Mouse (Mus musculus) adrenal gland, adult 18-20 months (tissue): ENCODE data around the gene Ube2m. TPM values are rescaled to one million over a fixed set of nuclear protein-coding genes. Genes with fewer than 3 reads are reported as not detected.

Experiments used
- DNase-seq, 2 experiments: peaks; one replicate each; pipeline ENCODE4 v3.0.0; 2021 to 2022; ENCODE audit warnings: low spot score in 2 of 2
- total RNA-seq, 2 experiments: library from RNA; stranded (reverse); gene quantifications; 1 replicate in 1 of 2; 2 replicates in 1 of 2; pipeline ENCODE4 v1.2.3; 2021

Gene Ube2m
- total RNA-seq, 2 experiments from 2014 or later: 162 to 182 TPM

DNA sequence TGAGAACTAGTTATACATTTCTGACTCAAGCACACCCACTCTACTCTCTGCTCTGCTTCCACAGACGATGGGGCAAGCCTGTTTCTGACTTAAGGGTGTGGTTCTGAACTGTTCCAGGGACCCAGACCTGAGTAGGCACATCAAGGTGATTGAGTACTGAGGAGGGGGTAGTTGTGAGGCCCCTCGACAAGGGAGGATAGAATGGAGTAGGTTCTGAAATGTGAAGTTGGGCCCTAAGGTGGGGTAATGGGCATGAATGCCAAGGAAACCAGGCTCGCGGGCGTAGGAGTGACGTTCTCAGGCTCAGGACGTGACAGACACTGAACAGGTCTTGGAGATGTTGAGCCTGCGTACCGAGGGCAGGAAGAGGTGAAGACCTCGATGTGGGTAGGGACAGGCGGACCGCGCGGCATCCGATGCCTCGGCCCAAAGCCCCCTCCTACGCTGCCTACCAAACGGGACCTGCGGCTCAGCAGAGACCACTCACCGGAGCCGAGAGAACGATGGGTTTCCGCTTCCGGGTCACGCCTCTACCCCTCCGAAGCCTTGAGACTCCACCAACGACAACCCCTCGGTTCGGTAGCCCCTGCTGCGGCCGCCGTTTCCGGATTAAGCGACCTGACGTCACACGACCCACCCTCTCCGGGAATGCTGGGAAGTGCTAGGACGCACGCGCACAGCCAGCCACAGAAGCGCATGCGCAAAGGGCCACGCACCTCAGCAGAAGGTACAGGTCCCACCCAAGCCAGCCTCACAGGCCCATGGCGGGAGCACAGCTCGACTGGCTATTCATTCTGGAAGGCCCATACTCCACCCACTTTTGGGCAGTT, 3.7 kb downstream of the Ube2m start, which contains the start of gene Chmp2a:
Gene Chmp2a (minus strand): TSS at position 660 of the 830 bp plus-strand sequence.
- peak; percentile 96 to 97 for DNase-seq

GRCm38 (mm10) chr7:13033451-13034147, 4.5 kb downstream of the Ube2m start:
- no peak for DNase-seq

- DNase-seq: no peak
Measured at GRCm38 (mm10) chr7:13032541-13032940, 5.5 kb downstream of the Ube2m start.

GRCm38 (mm10) chr7:13031983-13032382, 6.1 kb downstream of the Ube2m start:
- DNase-seq: no peak

GRCm38 (mm10) chr7:13031069-13031468, 7.0 kb downstream of the Ube2m start:
- no peak for DNase-seq

- no peak for DNase-seq
Measured at GRCm38 (mm10) chr7:13028986-13029385, 9.1 kb downstream of the Ube2m start.

- DNase-seq: no peak
Measured at GRCm38 (mm10) chr7:13025511-13026112, 12.5 kb downstream of the Ube2m start.

- DNase-seq: peak; percentile 72 to 74
Measured at GRCm38 (mm10) chr7:13024805-13025204, 13.3 kb downstream of the Ube2m start.

GRCm38 (mm10) chr7:13023928-13024731, 13.9 kb downstream of the Ube2m start:
- peak; percentile 96 to 98 for DNase-seq

DNA sequence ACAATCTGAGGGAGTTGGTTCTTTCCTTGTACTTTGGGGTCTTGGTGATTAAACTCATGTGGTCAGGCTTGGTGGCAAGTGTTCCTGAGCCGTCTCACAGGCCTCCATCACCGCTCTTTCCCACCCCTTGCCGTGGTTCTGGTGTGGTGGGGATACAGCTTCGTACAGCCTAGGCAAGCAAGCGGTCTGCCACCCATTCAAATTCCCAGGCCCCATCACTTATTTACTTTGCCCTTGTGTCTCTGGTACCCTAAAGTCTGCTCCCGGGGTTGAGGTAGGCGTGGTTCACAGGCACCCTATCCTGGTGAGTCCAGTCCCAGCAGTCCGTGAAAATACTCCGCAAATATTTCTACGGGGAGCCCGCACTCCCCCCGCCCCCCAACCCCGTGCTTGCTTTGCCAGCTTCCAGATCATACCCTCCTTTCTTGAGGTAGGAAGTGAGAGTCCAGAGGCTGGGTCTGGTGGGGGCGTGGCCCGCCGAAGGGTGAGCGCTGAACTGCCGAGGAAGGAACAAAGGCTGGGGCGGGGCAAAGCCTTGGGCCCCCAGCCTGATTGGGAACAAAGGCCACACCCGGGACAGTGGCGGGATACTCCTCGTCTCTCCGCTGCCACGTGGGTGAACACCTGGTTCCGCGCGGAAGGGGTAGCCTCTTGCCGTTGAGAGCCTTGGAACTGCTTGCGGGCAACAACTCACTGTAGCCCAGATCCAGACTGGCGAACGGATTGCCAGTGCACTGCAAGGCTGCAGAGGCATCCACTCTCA, 15.1 kb downstream of the Ube2m start:
- DNase-seq: peak in 1 of 2 experiments; percentile 65

DNA sequence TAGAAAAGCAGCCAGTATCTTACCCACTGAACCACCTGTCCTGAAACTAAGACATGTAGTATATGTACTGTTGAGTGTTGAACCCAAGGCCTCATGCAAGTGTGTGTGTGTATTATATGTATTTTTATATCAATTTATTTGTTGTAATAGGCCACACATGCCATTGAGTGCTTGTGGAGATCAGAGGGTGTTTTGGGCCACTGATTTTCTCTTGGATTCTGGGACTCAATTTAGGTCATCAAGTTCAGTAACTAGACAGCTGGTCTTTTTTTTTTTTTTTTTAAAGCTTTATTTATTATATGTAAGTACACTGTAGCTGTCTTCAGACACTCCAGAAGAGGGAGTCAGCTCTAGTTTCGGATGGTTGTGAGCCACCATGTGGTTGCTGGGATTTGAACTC, 22.9 kb downstream of the Ube2m start:
- DNase-seq: no peak

GRCm38 (mm10) chr7:13014275-13014839, 23.7 kb downstream of the Ube2m start:
- DNase-seq: no peak

DNA sequence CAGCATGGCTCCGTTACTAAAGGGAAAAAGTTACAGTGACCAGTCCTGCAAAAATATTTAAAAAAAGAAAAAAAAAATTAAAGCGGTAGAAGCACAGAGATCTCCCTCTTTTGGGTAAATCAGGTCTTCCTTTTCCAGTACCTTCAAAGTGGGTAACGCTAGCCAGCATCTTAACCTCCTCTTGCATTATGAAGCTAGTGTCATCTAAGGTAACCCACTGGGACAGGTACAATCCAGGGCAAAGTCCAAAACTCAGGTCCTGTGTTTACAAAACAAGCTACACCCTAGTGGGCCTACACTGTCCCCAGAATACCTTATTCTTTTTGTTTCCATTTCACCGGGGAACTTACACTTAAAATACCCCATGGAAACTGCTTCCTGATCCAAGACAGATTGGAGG, 24.4 kb downstream of the Ube2m start:
- DNase-seq: no peak

GRCm38 (mm10) chr7:13010005-13010908, 27.8 kb downstream of the Ube2m start, which contains the start of gene Zbtb45:
Gene Zbtb45 (minus strand): TSS chr7:13010034.
- DNase-seq: no peak

DNA sequence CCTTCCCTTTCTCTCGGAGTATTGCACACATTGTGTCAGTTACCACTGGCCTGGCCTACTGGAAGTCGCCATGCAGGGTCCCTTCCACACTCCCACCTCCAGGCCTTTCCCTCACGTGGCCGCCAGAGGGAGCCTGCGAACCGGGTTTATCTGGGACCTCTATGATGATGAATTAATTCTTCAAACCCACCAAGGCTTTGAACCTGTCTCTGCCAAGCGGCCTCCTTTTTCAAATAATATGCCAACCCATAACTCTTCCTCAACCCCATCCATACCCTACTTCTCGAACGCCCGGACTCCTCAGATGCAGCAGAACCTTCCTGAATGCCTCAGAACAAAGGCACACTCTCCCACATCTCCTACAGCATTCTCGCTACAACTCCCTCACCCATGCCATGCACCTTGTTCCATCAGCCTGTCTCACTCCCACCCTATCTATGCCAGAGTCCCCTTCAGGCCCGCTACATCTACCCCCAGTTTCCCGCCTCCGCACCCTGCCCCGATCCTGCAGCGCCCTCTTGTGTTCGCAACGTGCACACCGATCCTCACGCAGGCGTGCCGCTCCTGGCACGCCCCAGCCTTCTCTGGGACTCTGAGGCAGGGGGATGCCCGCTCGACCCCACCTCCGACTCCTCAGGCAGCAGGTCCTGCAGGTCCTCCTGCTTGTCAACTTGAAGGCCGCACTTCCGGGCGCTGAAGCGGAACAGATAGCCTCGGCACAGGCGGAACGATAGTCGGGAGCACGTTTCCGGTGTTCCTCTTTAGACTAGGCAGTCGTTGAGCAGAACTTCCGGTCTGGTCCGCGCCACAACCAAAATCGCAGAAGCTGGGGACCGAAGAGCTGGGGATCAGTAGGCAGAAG, 28.7 kb downstream of the Ube2m start:
- DNase-seq: peak; percentile 86 to 87

GRCm38 (mm10) chr7:13007341-13008092, 30.6 kb downstream of the Ube2m start:
- DNase-seq: no peak

GRCm38 (mm10) chr7:13006531-13006930, 31.5 kb downstream of the Ube2m start:
- DNase-seq: no peak
